9 mouse cellular contexts compared by ENCODE assay signal in the genomic region with DNA sequence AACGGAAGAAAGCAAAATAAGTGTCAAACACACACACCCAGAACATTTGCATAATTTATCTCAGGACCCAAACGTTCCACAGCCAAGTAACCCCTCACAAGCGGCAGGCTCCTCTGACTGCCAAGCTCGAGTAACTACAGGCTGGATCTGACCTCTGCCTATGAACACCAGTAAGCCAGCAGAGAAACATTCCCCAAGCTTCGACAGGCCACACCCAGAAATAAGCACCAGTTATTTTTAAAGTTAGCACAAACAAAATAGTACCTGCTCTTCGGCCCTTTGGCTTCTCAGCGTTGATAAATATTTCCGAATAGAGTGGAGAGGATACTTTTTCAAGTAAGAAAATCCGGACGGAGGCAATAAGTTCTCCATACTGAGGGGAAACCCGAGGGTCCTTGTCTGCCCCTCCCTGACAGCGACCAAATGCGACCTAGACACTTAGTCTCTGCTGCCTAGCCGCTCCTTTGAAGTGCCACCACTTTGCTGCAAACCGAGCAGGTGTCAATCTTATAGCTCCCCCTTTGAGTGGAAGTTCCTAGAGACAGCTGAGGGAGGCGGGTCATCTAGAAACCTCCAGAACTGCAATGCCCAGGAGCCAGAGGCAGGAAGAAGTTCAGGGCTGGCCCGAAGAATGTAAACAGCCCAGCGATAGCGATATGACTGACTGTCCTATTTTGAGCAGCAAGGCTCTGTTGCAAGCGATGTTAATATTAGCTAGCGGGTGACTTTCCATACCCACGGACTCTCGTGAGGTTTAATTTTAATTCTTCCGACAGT. TPM values are rescaled to one million over a fixed set of nuclear protein-coding genes. Genes with fewer than 3 reads are reported as not detected.
DNase-seq lines count a peak whose midpoint lies in the region; ATAC-seq and TF ChIP-seq lines count a peak whose summit lies in the region.
"Had no signal": no experiment of that assay in that cellular context is flagged by ENCODE, and none has a peak within 500 bp of the region (broad histone marks: within the 10 kb centered on the region; RNA-seq: fewer than 3 reads in every experiment).

No protein-coding gene starts in this region.

- peak; percentile 12; the same call in 1 of the 2 replicates for TF ChIP-seq POLR2A in lung, adult 2 months (IDR thresholded peaks at IDR 0.05; ENCODE audit: borderline replicate concordance, extremely low read depth, low read depth, low read length)

- no peak overlapping the region for H3K9ac ChIP-seq in hindbrain, postnatal 0 days (replicated peaks; ENCODE audit: low read length)
- H3K9ac ChIP-seq in hindbrain, embryonic 14.5 days = no peak overlapping the region
- H3K9ac ChIP-seq in stomach, postnatal 0 days (ENCODE audit: low read length) = 0 out of 2 replicates have a peak overlapping the region, but pooled peaks have one; percentile 35
- H3K9ac ChIP-seq in forebrain, embryonic 11.5 days (ENCODE audit: low read length) = no peak overlapping the region

- peaks cover 16% of the 10 kb centered on the region for H3K4me1 ChIP-seq in hindbrain, postnatal 0 days (ENCODE audit: insufficient read depth, low read length)
- H3K4me1 ChIP-seq in hindbrain, embryonic 14.5 days (replicated peaks; ENCODE audit: control insufficient read depth, insufficient read depth, low read length) = peaks cover 38% of the 10 kb centered on the region
- no peaks in the 10 kb centered on the region; the same call in 1 of the 2 replicates for H3K4me1 ChIP-seq in lung, adult 2 months (ENCODE audit: control insufficient read depth, insufficient read depth, low read length)
- 0 out of 2 replicates have a peak, but pooled peaks cover 2% of the 10 kb centered on the region for H3K4me1 ChIP-seq in stomach, postnatal 0 days (replicated peaks; ENCODE audit: control insufficient read depth, insufficient read depth)
- 0 out of 2 replicates have a peak, but pooled peaks cover 5% of the 10 kb centered on the region for H3K4me1 ChIP-seq in forebrain, embryonic 11.5 days (replicated peaks; ENCODE audit: control insufficient read depth, insufficient read depth, low read length)

- no peaks in the 10 kb centered on the region for H3K36me3 ChIP-seq in hindbrain, postnatal 0 days (ENCODE audit: insufficient read depth, low read length)
- no peaks in the 10 kb centered on the region for H3K36me3 ChIP-seq in hindbrain, embryonic 14.5 days (replicated peaks; ENCODE audit: control insufficient read depth, insufficient read depth)
- no peaks in the 10 kb centered on the region for H3K36me3 ChIP-seq in stomach, postnatal 0 days (ENCODE audit: control insufficient read depth, insufficient read depth, low read length)
- no peaks in the 10 kb centered on the region for H3K36me3 ChIP-seq in forebrain, embryonic 11.5 days (ENCODE audit: control insufficient read depth, insufficient read depth, low read length)
- H3K36me3 ChIP-seq: G1E had no signal

- no peak overlapping the region for H3K4me3 ChIP-seq in hindbrain, postnatal 0 days (ENCODE audit: low read length)
- no peak overlapping the region for H3K4me3 ChIP-seq in hindbrain, embryonic 14.5 days (replicated peaks; ENCODE audit: low read length)
- peak overlapping the region; percentile 89 for H3K4me3 ChIP-seq in lung, adult 2 months (replicated peaks; ENCODE audit: extremely low read depth, low read depth, low read length)
- peak overlapping the region; percentile 31 for H3K4me3 ChIP-seq in stomach, postnatal 0 days (ENCODE audit: low read depth, low read length)
- H3K4me3 ChIP-seq in forebrain, embryonic 11.5 days (ENCODE audit: low read depth, low read length) = no peak overlapping the region

- H3K9me3 ChIP-seq in hindbrain, postnatal 0 days (ENCODE audit: low read length) = no peaks in the 10 kb centered on the region
- H3K9me3 ChIP-seq in hindbrain, embryonic 14.5 days (ENCODE audit: control insufficient read depth, low read length) = no peaks in the 10 kb centered on the region
- no peaks in the 10 kb centered on the region for H3K9me3 ChIP-seq in stomach, postnatal 0 days (ENCODE audit: control insufficient read depth, low read length)
- no peaks in the 10 kb centered on the region for H3K9me3 ChIP-seq in forebrain, embryonic 11.5 days (ENCODE audit: control insufficient read depth, low read length)
- H3K9me3 ChIP-seq: G1E had no signal

- no peak for TF ChIP-seq CTCF in hindbrain, postnatal 0 days (IDR thresholded peaks at IDR 0.05; ENCODE audit: low read depth)
- TF ChIP-seq CTCF in lung, adult 2 months (IDR thresholded peaks at IDR 0.05; ENCODE audit: insufficient read depth, low read length) = no peak
- TF ChIP-seq CTCF in stomach, postnatal 0 days (IDR thresholded peaks at IDR 0.05; ENCODE audit: low read depth) = no peak

- no peak for TF ChIP-seq EP300 in stomach, postnatal 0 days (optimal IDR thresholded peaks at IDR 0.05)

- peak overlapping the region; percentile 21; the same call in 1 of the 2 replicates for H3K4me2 ChIP-seq in hindbrain, postnatal 0 days (ENCODE audit: low read depth, low read length)
- no peak overlapping the region for H3K4me2 ChIP-seq in hindbrain, embryonic 14.5 days (replicated peaks)
- H3K4me2 ChIP-seq in stomach, postnatal 0 days (replicated peaks; ENCODE audit: low read depth) = peak overlapping the region; percentile 53
- H3K4me2 ChIP-seq in forebrain, embryonic 11.5 days (ENCODE audit: low read depth, low read length, severe bottlenecking) = no peak overlapping the region

- DNase-seq in hindbrain, postnatal 0 days (ENCODE audit: low spot score) = no peak
- DNase-seq in hindbrain, embryonic 14.5 days (ENCODE audit: low spot score) = no peak
- peak; percentile 43 for DNase-seq in c-Kit-positive CD71-positive TER-119-positive erythroid progenitor cells, embryonic 14.5 days (ENCODE audit: low spot score)
- peak; percentile 41 for DNase-seq in heart, postnatal 4 days
- DNase-seq in lung, adult 2 months = peak; percentile 36
- no peak for DNase-seq in stomach, postnatal 0 days (ENCODE audit: low spot score)
- no peak for DNase-seq in cerebellum, adult 9-10 months
- no peak for DNase-seq in forebrain, embryonic 11.5 days (ENCODE audit: low spot score)

- H3K27me3 ChIP-seq in hindbrain, postnatal 0 days (ENCODE audit: insufficient read depth, low read length) = no peaks in the 10 kb centered on the region
- H3K27me3 ChIP-seq in hindbrain, embryonic 14.5 days (ENCODE audit: control insufficient read depth, insufficient read depth, low read length) = no peaks in the 10 kb centered on the region
- H3K27me3 ChIP-seq in stomach, postnatal 0 days (ENCODE audit: control insufficient read depth, insufficient read depth, low read length) = no peaks in the 10 kb centered on the region
- no peaks in the 10 kb centered on the region for H3K27me3 ChIP-seq in forebrain, embryonic 11.5 days (ENCODE audit: control insufficient read depth, insufficient read depth, low read length)

- WGBS in hindbrain, postnatal 0 days = 56% methylated on average over 24 of the region's 24 CpGs
- 60% methylated on average over 24 of the region's 24 CpGs for WGBS in hindbrain, embryonic 14.5 days
- WGBS in lung, adult 2 months = 7% methylated on average over 24 of the region's 24 CpGs
- WGBS in stomach, postnatal 0 days = 15% methylated on average over 24 of the region's 24 CpGs
- WGBS in forebrain, embryonic 11.5 days = 66% methylated on average over 24 of the region's 24 CpGs

- H3K27ac ChIP-seq in hindbrain, postnatal 0 days = no peak overlapping the region
- H3K27ac ChIP-seq in hindbrain, embryonic 14.5 days = no peak overlapping the region
- peak overlapping the region; percentile 56; the same call in 1 of the 2 replicates for H3K27ac ChIP-seq in stomach, postnatal 0 days (replicated peaks)
- H3K27ac ChIP-seq in forebrain, embryonic 11.5 days (ENCODE audit: low read depth, low read length) = no peak overlapping the region

- ATAC-seq in hindbrain, postnatal 0 days = no peak
- ATAC-seq in hindbrain, embryonic 14.5 days (ENCODE audit: low FRiP score) = no peak
- ATAC-seq in stomach, postnatal 0 days (ENCODE audit: low FRiP score, low TSS enrichment) = peak; percentile 47; the same call in 1 of the 2 replicates
- ATAC-seq in forebrain, embryonic 11.5 days (replicated peaks; ENCODE audit: low FRiP score) = no peak

RNA-seq across cellular contexts. Expression of a gene that starts 6.2 kb away (rescaled TPM):
- 120 and 157 TPM in 2 replicates for total RNA-seq in hindbrain, postnatal 0 days (2014; rRNA removed)
- polyA plus RNA-seq in hindbrain, postnatal 0 days (2015; fragmentation: Nextera tagmentation; extraction: Ambion mirVana) = 66.0 and 68.5 TPM in 2 replicates
- polyA plus RNA-seq in hindbrain, embryonic 14.5 days (2014; fragmentation: Nextera tagmentation; extraction: Ambion mirVana) = 118 and 139 TPM in 2 replicates
- 10 to 100 TPM; 45.6 to 56.2 TPM for total RNA-seq in heart, postnatal 4 days (2021)
- 74.5 and 79.3 TPM in 2 replicates for polyA plus RNA-seq in lung, adult 2 months (2012; rRNA removed)
- polyA plus RNA-seq in stomach, postnatal 0 days (2015; fragmentation: Nextera tagmentation; extraction: Ambion mirVana) = 33.2 and 36.6 TPM in 2 replicates
- polyA plus RNA-seq in forebrain, embryonic 11.5 days (2014; fragmentation: Nextera tagmentation; extraction: Ambion mirVana) = 59.3 and 69.5 TPM in 2 replicates

Comparison
In these comparisons a context has a peak if more than half of its experiments do, and no peak if none do; other contexts are left out.
1. H3K4me2 ChIP-seq: peak in hindbrain, postnatal 0 days (single experiment) and stomach, postnatal 0 days (single experiment); none in hindbrain, embryonic 14.5 days (single experiment) and forebrain, embryonic 11.5 days (single experiment).
2. DNase-seq: peak in c-Kit-positive CD71-positive TER-119-positive erythroid progenitor cells, embryonic 14.5 days (single experiment), heart, postnatal 4 days (single experiment) and lung, adult 2 months (single experiment); none in hindbrain, postnatal 0 days (single experiment), hindbrain, embryonic 14.5 days (single experiment), stomach, postnatal 0 days (single experiment), cerebellum, adult 9-10 months (single experiment) and forebrain, embryonic 11.5 days (single experiment).
3. H3K4me3 ChIP-seq: peak in lung, adult 2 months (single experiment) and stomach, postnatal 0 days (single experiment); none in hindbrain, postnatal 0 days (single experiment), hindbrain, embryonic 14.5 days (single experiment) and forebrain, embryonic 11.5 days (single experiment).